Mouse (Mus musculus) hindbrain, postnatal 0 days (tissue): Measurements from ENCODE around the gene Eipr1. TPM values are rescaled to one million over a fixed set of nuclear protein-coding genes. Genes with fewer than 3 reads are reported as not detected.
"Not testable (repeated sequence)": the region's sequence is repeated elsewhere in the genome, so short reads cannot be mapped to it uniquely, and the experiment has no call there.

ENCODE experiments used
- ATAC-seq: fragments of 200-750 bp; cut with Nextera tagmentation; 2 replicates; pipeline ENCODE4 v1.8.0; 2017; ENCODE audit warnings: mild to moderate bottlenecking, moderate TSS enrichment, moderate library complexity
- DNase-seq: peaks from one replicate; pipeline ENCODE4 v3.0.0-alpha.2; 2015; ENCODE audit warnings: low spot score
- H3K27ac ChIP-seq: fragments of 300-500 bp; sonication (generic); 2 replicates; pipeline ENCODE4 v1.5.1; 2014; ENCODE audit warnings: mild to moderate bottlenecking
- H3K27me3 ChIP-seq: fragments of 300-500 bp; sonication (generic); 2 replicates; pipeline ENCODE4 v1.6.1; 2014; ENCODE audit warnings: low read length, mixed read lengths; ENCODE audit not compliant: insufficient read depth
- H3K36me3 ChIP-seq: fragments of 300-500 bp; sonication (generic); 2 replicates; pipeline ENCODE4 v1.6.1; 2014; ENCODE audit warnings: low read length, mixed read lengths; ENCODE audit not compliant: insufficient read depth
- H3K4me1 ChIP-seq: fragments of 300-500 bp; sonication (generic); 2 replicates; pipeline ENCODE4 v1.6.1; 2014; ENCODE audit warnings: antibody characterized with exemption, low read length, mixed read lengths; ENCODE audit not compliant: insufficient read depth
- H3K4me2 ChIP-seq: fragments of 300-500 bp; sonication (generic); 2 replicates; pipeline ENCODE4 v1.6.1; 2014; ENCODE audit warnings: low read depth, mild to moderate bottlenecking, low read length, moderate library complexity, mixed read lengths
- H3K4me3 ChIP-seq: fragments of 300-500 bp; sonication (generic); 2 replicates; pipeline ENCODE4 v1.5.1; 2014; ENCODE audit warnings: low read length
- H3K9ac ChIP-seq: fragments of 300-500 bp; sonication (generic); replicated peaks from 2 replicates; pipeline ENCODE4 v1.6.1; 2014; ENCODE audit warnings: mild to moderate bottlenecking, low read length, moderate library complexity, mixed read lengths
- H3K9me3 ChIP-seq: fragments of 300-500 bp; sonication (generic); 2 replicates; pipeline ENCODE4 v1.6.1; 2016; ENCODE audit warnings: low read length, mixed read lengths
- CTCF ChIP-seq: IDR thresholded peaks from 2 replicates; pipeline ENCODE4 v1.5.1; 2016; ENCODE audit warnings: antibody characterized with exemption, control low read depth, low read depth
- WGBS: fragments of 180-500 bp; shearing (Covaris S2); extraction: QIAGEN DNeasy Blood & Tissue Kit; methylation state at CpG from one replicate; pipeline ENCODE4 v1.1.7; 2014; 5-methylcytosine and 5-hydroxymethylcytosine counted together
- polyA plus RNA-seq: library from polyadenylated mRNA; unstranded; fragments of >200 nt; fragmentation: Nextera tagmentation; extraction: Ambion mirVana; gene quantifications from 2 replicates; pipeline ENCODE4 v1.2.1, GENCODE M21; 2015
- total RNA-seq: library from RNA; depleted of rRNA; stranded (reverse); fragments of >200 nt; gene quantifications from 2 replicates; pipeline ENCODE4 v1.2.3, GENCODE M21; 2014

The Eipr1 gene
- total and polyA plus RNA-seq, 2 experiments from 2014 or later: 58.4 to 78.0 TPM

GRCm38 (mm10) chr12:28717066-28717465 is 34.5 kb upstream of the Eipr1 start:
- ATAC-seq: no peak
- no peak for DNase-seq
- Histone ChIP-seq H3K27me3 (no peaks in the 10 kb centered on the region), H3K27ac (no peak overlapping the region), H3K9me3 (no peaks in the 10 kb centered on the region), H3K4me2 (no peak overlapping the region), H3K4me3 (no peak overlapping the region), H3K9ac (no peak overlapping the region), H3K4me1 (no peaks in the 10 kb centered on the region), H3K36me3 (peaks cover 24% of the 10 kb centered on the region; the same call in 1 of the 2 replicates)
- 58% methylated on average over 2 of the region's 2 CpGs for WGBS
- TF ChIP-seq CTCF: no peak

GRCm38 (mm10) chr12:28718106-28718505 is 33.5 kb upstream of the Eipr1 start:
- 94% methylated on average over 2 of the region's 2 CpGs for WGBS
- Histone ChIP-seq H3K9me3 (no peaks in the 10 kb centered on the region), H3K4me2 (no peak overlapping the region), H3K27ac (no peak overlapping the region), H3K27me3 (no peaks in the 10 kb centered on the region), H3K9ac (no peak overlapping the region), H3K4me3 (no peak overlapping the region), H3K4me1 (no peaks in the 10 kb centered on the region), H3K36me3 (peaks cover 20% of the 10 kb centered on the region; the same call in 1 of the 2 replicates)
- TF ChIP-seq CTCF: no peak
- no peak for DNase-seq
- no peak for ATAC-seq

- ATAC-seq: no peak
- H3K4me3 ChIP-seq: no peak overlapping the region
- no peaks in the 10 kb centered on the region for H3K9me3 ChIP-seq
- WGBS: 67% methylated on average over 3 of the region's 3 CpGs
- no peaks in the 10 kb centered on the region for H3K4me1 ChIP-seq
- no peak overlapping the region for H3K9ac ChIP-seq
- no peaks in the 10 kb centered on the region for H3K27me3 ChIP-seq
- no peak for TF ChIP-seq CTCF
- no peak for DNase-seq
- H3K27ac ChIP-seq: no peak overlapping the region
- no peak overlapping the region for H3K4me2 ChIP-seq
- peaks cover 26% of the 10 kb centered on the region; the same call in 1 of the 2 replicates for H3K36me3 ChIP-seq
These were observed 27.2 kb upstream of the Eipr1 start for GRCm38 (mm10) chr12:28724366-28724765.

GRCm38 (mm10) chr12:28726204-28726603 is 25.4 kb upstream of the Eipr1 start:
- Histone ChIP-seq H3K27ac (no peak overlapping the region), H3K9ac (no peak overlapping the region), H3K36me3 (peaks cover 16% of the 10 kb centered on the region; the same call in 1 of the 2 replicates), H3K4me3 (no peak overlapping the region), H3K9me3 (no peaks in the 10 kb centered on the region), H3K4me1 (no peaks in the 10 kb centered on the region), H3K4me2 (no peak overlapping the region), H3K27me3 (no peaks in the 10 kb centered on the region)
- TF ChIP-seq CTCF: no peak
- ATAC-seq (no peak), DNase-seq (no peak)
- WGBS: 98% methylated on average over 4 of the region's 4 CpGs

GRCm38 (mm10) chr12:28727061-28727460 is 24.5 kb upstream of the Eipr1 start:
- no peak overlapping the region for H3K27ac ChIP-seq
- H3K9ac ChIP-seq: no peak overlapping the region
- H3K4me3 ChIP-seq: no peak overlapping the region
- H3K36me3 ChIP-seq: peaks cover 8% of the 10 kb centered on the region; the same call in 1 of the 2 replicates
- no peaks in the 10 kb centered on the region for H3K4me1 ChIP-seq
- no peak for TF ChIP-seq CTCF
- H3K9me3 ChIP-seq: no peaks in the 10 kb centered on the region
- H3K27me3 ChIP-seq: no peaks in the 10 kb centered on the region
- WGBS: 85% methylated on average over 5 of the region's 5 CpGs
- H3K4me2 ChIP-seq: no peak overlapping the region
- DNase-seq (no peak), ATAC-seq (no peak)

GRCm38 (mm10) chr12:28732631-28733030 is 19.0 kb upstream of the Eipr1 start:
- Histone ChIP-seq H3K4me1 (no peaks in the 10 kb centered on the region), H3K9me3 (no peaks in the 10 kb centered on the region), H3K27ac (no peak overlapping the region), H3K4me3 (no peak overlapping the region), H3K36me3 (peaks cover 24% of the 10 kb centered on the region; the same call in 1 of the 2 replicates), H3K4me2 (no peak overlapping the region), H3K9ac (no peak overlapping the region), H3K27me3 (no peaks in the 10 kb centered on the region)
- no peak for ATAC-seq
- DNase-seq: no peak
- WGBS: 92% methylated on average over 8 of the region's 8 CpGs
- TF ChIP-seq CTCF: no peak

- peaks cover 23% of the 10 kb centered on the region; the same call in 1 of the 2 replicates for H3K36me3 ChIP-seq
These were observed 17.9 kb upstream of the Eipr1 start for GRCm38 (mm10) chr12:28733520-28734245.

More at GRCm38 (mm10) chr12:28733520-28734245, 17.9 kb upstream of the Eipr1 start:
- ATAC-seq, DNase-seq, H3K4me2 ChIP-seq, H3K27ac ChIP-seq, H3K4me1 ChIP-seq, H3K9me3 ChIP-seq, H3K27me3 ChIP-seq, H3K9ac ChIP-seq, H3K4me3 ChIP-seq: not testable (repeated sequence)
- 96% methylated on average over 6 of the region's 6 CpGs for WGBS
